Mouse (Mus musculus) liver, embryonic 14.5 days (tissue): ENCODE data around the gene Hsd17b2. TPM values are rescaled to one million over a fixed set of nuclear protein-coding genes. Genes with fewer than 3 reads are reported as not detected.

Source experiments
- ATAC-seq: fragments of 200-750 bp; cut with Nextera tagmentation; 2 replicates; pipeline ENCODE4 v1.8.0; 2017; ENCODE audit warnings: moderate number of reproducible peaks, mild to moderate bottlenecking, moderate library complexity; ENCODE audit not compliant: insufficient read depth
- DNase-seq, 3 experiments: peaks; one replicate each; pipeline ENCODE4 v3.0.0-alpha.2; 2012 to 2013; ENCODE audit warnings: low read depth in 3 of 3, low spot score in 3 of 3
- H3K27ac ChIP-seq: fragments of 300-500 bp; sonication (generic); 2 replicates; pipeline ENCODE4 v1.5.1; 2014; ENCODE audit warnings: moderate library complexity, mild to moderate bottlenecking, control low read depth, inconsistent platforms
- H3K27me3 ChIP-seq: fragments of 300-500 bp; sonication (generic); 2 replicates; pipeline ENCODE4 v1.6.1; 2014; ENCODE audit warnings: mild to moderate bottlenecking, low read length, moderate library complexity; ENCODE audit not compliant: control insufficient read depth, insufficient read depth
- H3K36me3 ChIP-seq: fragments of 300-500 bp; sonication (generic); replicated peaks from 2 replicates; pipeline ENCODE4 v1.6.1; 2014; ENCODE audit warnings: low read depth; ENCODE audit not compliant: control insufficient read depth, insufficient read depth
- H3K4me1 ChIP-seq, 2 experiments: fragments of 200-500 bp in 1 of 2; fragments of 300-500 bp in 1 of 2; sonication (generic) in 1 of 2; replicated peaks; 2 replicates each; pipeline ENCODE4 v1.6.1; 2012 to 2014; ENCODE audit warnings: antibody characterized with exemption in 1 of 2, inconsistent platforms in 1 of 2, low read length in 1 of 2; ENCODE audit not compliant: control insufficient read depth in 2 of 2, insufficient read depth in 2 of 2
- H3K4me2 ChIP-seq: fragments of 300-500 bp; sonication (generic); 2 replicates; pipeline ENCODE4 v1.6.1; 2014; ENCODE audit warnings: low read depth, mild to moderate bottlenecking, control low read depth, moderate library complexity
- H3K4me3 ChIP-seq, 2 experiments: fragments of 200-500 bp in 1 of 2; fragments of 300-500 bp in 1 of 2; sonication (generic) in 1 of 2; 2 replicates each; pipeline ENCODE4 v1.5.1; 2012 to 2014; ENCODE audit warnings: low read depth in 2 of 2, low read length in 2 of 2, mild to moderate bottlenecking in 2 of 2, control low read depth in 1 of 2, inconsistent platforms in 1 of 2, moderate library complexity in 1 of 2; ENCODE audit not compliant: insufficient read depth in 1 of 2
- H3K9ac ChIP-seq: fragments of 300-500 bp; sonication (generic); replicated peaks from 2 replicates; pipeline ENCODE4 v1.6.1; 2014; ENCODE audit warnings: mild to moderate bottlenecking, control low read depth, moderate library complexity
- H3K9me3 ChIP-seq: fragments of 300-500 bp; sonication (generic); 2 replicates; pipeline ENCODE4 v1.6.1; 2016; ENCODE audit warnings: low read length, mixed read lengths; ENCODE audit not compliant: control insufficient read depth
- CTCF ChIP-seq: IDR thresholded peaks from 2 replicates; pipeline ENCODE4 v1.5.1; 2016; ENCODE audit warnings: antibody characterized with exemption, low read depth, control low read depth
- EP300 ChIP-seq: IDR thresholded peaks from 2 replicates; pipeline ENCODE4 v1.6.1; 2016; ENCODE audit warnings: antibody characterized with exemption, low read depth
- WGBS: fragments of 180-500 bp; shearing (Covaris S2); extraction: QIAGEN DNeasy Blood & Tissue Kit; methylation state at CpG from one replicate; pipeline ENCODE4 v1.1.7; 2014; ENCODE audit not compliant: insufficient replicate concordance; 5-methylcytosine and 5-hydroxymethylcytosine counted together
- polyA plus RNA-seq, 2 experiments: library from polyadenylated mRNA; depleted of rRNA in 1 of 2; stranded (reverse) in 1 of 2; unstranded in 1 of 2; fragments of >200 nt; fragmentation: Nextera tagmentation in 1 of 2; extraction: Ambion mirVana in 1 of 2; gene quantifications; 2 replicates each; pipeline versions ENCODE4 v1.2.1 to v1.2.3; 2012 to 2014

The Hsd17b2 gene
- polyA plus RNA-seq (2012; rRNA removed), result 27.9 and 32.7 TPM in 2 replicates
- 58.0 and 65.1 TPM in 2 replicates for polyA plus RNA-seq (2014; fragmentation: Nextera tagmentation; extraction: Ambion mirVana)

DNA sequence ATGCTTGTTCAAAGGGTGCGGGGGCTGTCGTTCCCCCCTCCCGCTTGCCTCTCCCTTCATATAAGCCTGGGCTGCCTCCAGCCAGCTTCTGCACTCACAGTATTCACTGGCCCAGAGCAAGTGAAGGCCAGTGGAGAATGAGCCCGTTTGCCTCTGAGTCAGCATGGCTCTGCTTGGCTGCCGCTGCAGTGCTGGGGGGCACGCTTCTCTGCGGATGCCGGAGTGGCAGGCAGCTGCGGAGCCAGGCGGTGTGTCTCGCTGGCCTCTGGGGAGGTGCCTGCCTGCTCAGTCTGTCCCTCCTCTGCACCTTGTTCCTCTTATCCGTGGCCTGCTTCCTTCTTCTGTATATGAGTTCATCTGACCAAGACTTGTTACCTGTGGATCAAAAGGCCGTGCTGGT, at the start of gene Hsd17b2:
TSS of gene Hsd17b2 (plus strand) at position 46 of the 400 bp plus-strand sequence.
- peak within 1 kb of the TSS; percentile 41 to 43 for H3K4me3 ChIP-seq
- no peaks in the 10 kb centered on the region for H3K27me3 ChIP-seq
- H3K36me3 ChIP-seq, result no peaks in the 10 kb centered on the region
- peak within 1 kb of the TSS; percentile 43 for H3K4me2 ChIP-seq
- no peak for TF ChIP-seq CTCF
- no peak for TF ChIP-seq EP300
- H3K9me3 ChIP-seq, result no peaks in the 10 kb centered on the region
- 35% methylated on average over 13 of the region's 13 CpGs for WGBS
- peak; percentile 10; the same call in 1 of the 2 replicates for ATAC-seq
- H3K4me1 ChIP-seq, result peaks cover 0 to 2% of the 10 kb centered on the region in 2 experiments; a peak in 1 of 4 replicates
- DNase-seq, result no peak
- no peak within 1 kb of the TSS for H3K27ac ChIP-seq
- no peak within 1 kb of the TSS; the same call in 1 of the 2 replicates for H3K9ac ChIP-seq

DNA sequence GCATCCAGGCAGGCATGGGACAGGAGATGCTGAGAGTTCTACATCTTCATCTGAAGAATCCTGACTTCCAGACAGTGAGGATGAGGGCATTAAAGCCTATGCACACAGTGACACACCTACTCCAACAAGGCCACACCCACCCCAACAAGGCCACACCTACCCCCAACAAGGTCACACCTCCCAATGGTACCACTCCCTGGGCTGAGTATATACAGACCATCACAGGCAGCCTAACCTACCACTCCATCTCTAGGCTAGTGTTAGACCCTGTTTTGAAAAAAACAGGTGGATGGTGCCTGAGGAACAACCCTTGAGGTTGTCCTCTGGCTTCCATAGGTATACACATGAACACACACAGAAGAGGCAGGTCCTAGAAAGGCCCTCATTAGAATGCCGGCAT, 49.4 kb upstream of the Hsd17b2 start:
- 69% methylated on average over 1 of the region's 1 CpGs for WGBS
- no peak for ATAC-seq
- H3K27ac ChIP-seq, result no peak overlapping the region
- DNase-seq, result no peak
- no peak overlapping the region for H3K4me2 ChIP-seq
- no peaks in the 10 kb centered on the region for H3K27me3 ChIP-seq
- H3K36me3 ChIP-seq, result no peaks in the 10 kb centered on the region
- H3K4me1 ChIP-seq, result no peaks in the 10 kb centered on the region
- no peak overlapping the region for H3K9ac ChIP-seq
- no peak for TF ChIP-seq EP300
- no peak for TF ChIP-seq CTCF
- H3K4me3 ChIP-seq, result no peak overlapping the region
- 0 out of 2 replicates have a peak, but pooled peaks cover 2% of the 10 kb centered on the region for H3K9me3 ChIP-seq

DNA sequence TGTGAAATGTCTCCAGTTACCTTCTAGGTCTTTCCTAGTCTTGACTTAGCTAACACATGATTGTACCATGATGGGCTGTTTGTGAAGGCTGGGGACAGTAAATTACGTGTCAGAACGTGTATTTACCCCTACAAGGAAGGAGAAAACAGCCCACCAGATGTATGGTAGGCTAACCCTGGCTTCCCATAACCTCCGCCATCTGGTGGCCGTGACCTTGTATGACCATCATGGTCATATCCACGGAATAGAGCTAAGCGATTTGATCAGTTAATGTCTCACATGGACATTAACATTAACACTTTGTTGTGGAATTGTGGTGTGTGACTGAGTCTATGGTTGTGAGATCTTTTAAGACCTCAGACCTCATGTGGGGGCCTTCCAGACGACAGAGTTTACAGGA, 42.7 kb upstream of the Hsd17b2 start:
- Histone ChIP-seq H3K27ac (no peak overlapping the region), H3K4me1 (0 out of 4 replicates have a peak, but pooled peaks cover 0 to 3% of the 10 kb centered on the region in 2 experiments), H3K4me2 (no peak overlapping the region), H3K9ac (no peak overlapping the region), H3K27me3 (no peaks in the 10 kb centered on the region), H3K9me3 (no peaks in the 10 kb centered on the region), H3K4me3 (no peak overlapping the region), H3K36me3 (no peaks in the 10 kb centered on the region)
- no peak for ATAC-seq
- no peak for DNase-seq
- WGBS, result 52% methylated on average over 7 of the region's 7 CpGs
- no peak for TF ChIP-seq EP300
- peak; percentile 25; the same call in 1 of the 2 replicates for TF ChIP-seq CTCF

DNA sequence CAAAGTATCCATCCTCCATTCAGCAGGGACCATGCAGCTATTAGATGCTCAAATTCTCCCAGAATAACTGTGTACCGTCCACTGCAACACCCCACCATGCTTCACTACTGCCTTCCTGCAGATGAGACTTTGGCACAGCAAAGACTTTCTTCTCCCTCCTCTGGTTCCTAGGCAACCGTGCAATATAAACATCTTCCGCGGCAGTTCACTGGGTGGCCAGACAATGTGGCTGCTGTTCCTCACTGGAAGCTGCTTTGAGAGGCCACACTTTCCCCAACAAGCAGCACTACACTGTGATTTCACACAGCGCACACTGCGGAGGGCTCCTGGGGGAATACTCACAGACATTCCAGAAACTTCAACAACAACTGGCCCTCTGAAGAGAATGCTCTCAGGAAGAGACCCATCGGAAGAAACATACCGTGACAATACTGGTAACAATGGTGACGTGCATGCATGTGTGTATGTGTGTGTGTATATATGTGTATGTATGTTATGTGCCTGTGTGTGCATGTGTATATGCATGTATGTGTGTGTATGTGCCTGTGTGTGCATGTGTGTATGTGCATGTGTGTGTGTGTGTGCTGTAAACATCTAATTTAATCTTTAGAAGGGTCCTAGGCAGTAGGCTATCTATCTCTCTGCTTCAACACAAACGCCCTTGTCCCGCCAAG, 41.2 kb upstream of the Hsd17b2 start:
- no peak for DNase-seq
- H3K4me2 ChIP-seq, result no peak overlapping the region
- H3K27ac ChIP-seq, result no peak overlapping the region
- H3K9ac ChIP-seq, result no peak overlapping the region
- no peak for ATAC-seq
- H3K36me3 ChIP-seq, result no peaks in the 10 kb centered on the region
- WGBS, result 42% methylated on average over 11 of the region's 11 CpGs
- H3K4me1 ChIP-seq, result 0 out of 4 replicates have a peak, but pooled peaks cover 0 to 3% of the 10 kb centered on the region in 2 experiments
- no peaks in the 10 kb centered on the region for H3K27me3 ChIP-seq
- H3K4me3 ChIP-seq, result no peak overlapping the region
- H3K9me3 ChIP-seq, result no peaks in the 10 kb centered on the region
- no peak for TF ChIP-seq CTCF
- TF ChIP-seq EP300, result no peak

DNA sequence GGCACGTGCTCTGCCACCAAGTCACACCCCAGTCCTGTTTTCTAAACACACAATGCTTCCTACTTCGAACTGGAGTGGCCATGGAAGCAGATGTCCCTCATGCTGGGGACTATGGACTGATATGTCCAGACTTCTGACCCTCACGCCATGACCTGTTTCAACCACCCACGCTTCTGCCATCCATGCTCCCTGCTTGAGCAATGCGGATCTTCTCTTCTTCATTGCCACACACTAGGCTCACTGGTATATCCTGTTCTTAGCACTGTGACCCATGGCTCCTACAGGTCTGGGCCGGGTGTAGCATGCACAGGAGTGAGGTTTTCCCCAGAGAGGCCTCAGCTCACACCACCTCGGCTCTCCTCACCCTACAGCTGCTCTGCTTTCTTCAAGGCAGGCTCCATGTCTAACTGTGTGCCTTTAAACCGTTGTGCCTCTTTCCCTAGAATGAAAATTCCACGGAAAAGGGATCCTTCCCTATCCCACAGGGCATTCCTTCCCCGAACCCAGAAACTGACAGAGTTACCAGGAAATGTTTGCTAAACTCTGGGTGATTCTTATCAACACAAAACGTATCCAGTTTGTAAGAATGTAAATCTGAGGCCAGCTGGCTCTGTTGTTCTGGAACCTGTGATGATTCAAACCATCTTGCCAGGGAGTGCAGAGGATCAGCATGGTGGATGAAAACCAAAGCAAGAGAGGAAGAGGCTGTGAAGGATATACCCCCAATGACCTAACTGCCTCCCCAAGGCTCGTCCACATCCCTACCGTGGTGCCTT, 34.2 kb upstream of the Hsd17b2 start:
- no peaks in the 10 kb centered on the region for H3K27me3 ChIP-seq
- H3K4me3 ChIP-seq, result no peak overlapping the region
- no peak overlapping the region for H3K9ac ChIP-seq
- no peaks in the 10 kb centered on the region for H3K9me3 ChIP-seq
- H3K27ac ChIP-seq, result no peak overlapping the region
- DNase-seq, result no peak
- no peaks in the 10 kb centered on the region for H3K36me3 ChIP-seq
- ATAC-seq, result no peak
- TF ChIP-seq EP300 (no peak), CTCF (no peak)
- no peaks in the 10 kb centered on the region for H3K4me1 ChIP-seq
- no peak overlapping the region for H3K4me2 ChIP-seq
- 52% methylated on average over 13 of the region's 13 CpGs for WGBS
